Mouse (Mus musculus) small intestine, adult 2 months (tissue): ENCODE measurements around the gene Hlf. TPM values are rescaled to one million over a fixed set of nuclear protein-coding genes. Genes with fewer than 3 reads are reported as not detected.

Experiments used
- H3K27ac ChIP-seq: fragments of 200-500 bp; 2 replicates; pipeline ENCODE4 v1.5.1; 2012; ENCODE audit warnings: low read depth, low read length, control low read depth, inconsistent platforms; ENCODE audit not compliant: insufficient read depth
- H3K27me3 ChIP-seq: fragments of 200-500 bp; 2 replicates; pipeline ENCODE4 v1.6.1; 2012; ENCODE audit warnings: mild to moderate bottlenecking, moderate library complexity, low read length, inconsistent platforms; ENCODE audit not compliant: control insufficient read depth, insufficient read depth
- H3K36me3 ChIP-seq: fragments of 200-500 bp; 2 replicates; pipeline ENCODE4 v1.6.1; 2012; ENCODE audit warnings: mild to moderate bottlenecking, low read length, control low read depth, inconsistent platforms; ENCODE audit not compliant: control insufficient read depth, insufficient read depth
- H3K4me1 ChIP-seq: fragments of 200-500 bp; 2 replicates; pipeline ENCODE4 v1.6.1; 2012; ENCODE audit warnings: low read length, inconsistent platforms, mixed read lengths; ENCODE audit not compliant: control insufficient read depth, insufficient read depth, insufficient read length
- H3K4me3 ChIP-seq: fragments of 200-500 bp; 2 replicates; pipeline ENCODE4 v1.5.1; 2012; ENCODE audit warnings: low read depth, mild to moderate bottlenecking, control low read depth, inconsistent platforms, low read length, moderate library complexity
- CTCF ChIP-seq: fragments of 200-500 bp; IDR thresholded peaks from 2 replicates; pipeline ENCODE4 v1.5.1; 2012; ENCODE audit warnings: low read depth, mild to moderate bottlenecking, control low read depth, inconsistent platforms, low read length, moderate library complexity, mixed read lengths; ENCODE audit not compliant: insufficient replicate concordance, insufficient read length; ENCODE audit errors: extremely low read depth
- POLR2A ChIP-seq: fragments of 200-500 bp; IDR thresholded peaks from 2 replicates; pipeline ENCODE4 v1.6.1; 2012; ENCODE audit warnings: low read depth, mild to moderate bottlenecking, control low read depth, inconsistent platforms, low read length, moderate library complexity
- WGBS: fragments of 180-500 bp; shearing (Covaris S2); methylation state at CpG from one replicate; pipeline ENCODE4 v1.1.7; 2018; 5-methylcytosine and 5-hydroxymethylcytosine counted together
- polyA plus RNA-seq: library from polyadenylated mRNA; depleted of rRNA; stranded (reverse); fragments of >200 nt; gene quantifications from 2 replicates; pipeline ENCODE4 v1.2.3, GENCODE M21; 2012

Gene Hlf
- polyA plus RNA-seq, 1 experiment, result 1.8 TPM

DNA sequence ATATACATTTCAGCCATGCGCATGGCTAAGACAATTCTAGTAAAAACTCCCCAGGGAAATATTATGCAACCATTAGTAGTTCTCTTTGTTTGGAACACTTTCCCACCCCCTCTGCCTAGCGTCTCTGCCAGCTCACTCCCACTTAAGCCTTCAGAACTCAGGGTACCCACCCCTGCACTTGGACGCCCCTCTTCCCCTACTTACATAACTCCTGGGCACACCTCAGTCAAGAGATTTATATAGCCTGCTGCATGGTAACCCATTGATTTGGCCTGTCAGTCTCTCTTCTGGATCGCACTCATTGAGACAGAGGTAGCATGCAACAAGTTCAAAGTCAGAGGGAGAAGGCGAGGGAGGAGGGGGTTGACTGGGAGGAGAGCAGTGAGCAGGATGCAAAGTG lies 26.3 kb upstream of the Hlf start:
- Histone ChIP-seq H3K36me3 (no peaks in the 10 kb centered on the region), H3K27ac (no peak overlapping the region), H3K4me1 (no peaks in the 10 kb centered on the region; the same call in 1 of the 2 replicates), H3K4me3 (no peak overlapping the region), H3K27me3 (peaks cover 5% of the 10 kb centered on the region; the same call in 1 of the 2 replicates)
- no peak for TF ChIP-seq CTCF
- no peak for TF ChIP-seq POLR2A
- WGBS, result 79% methylated on average over 5 of the region's 5 CpGs

DNA sequence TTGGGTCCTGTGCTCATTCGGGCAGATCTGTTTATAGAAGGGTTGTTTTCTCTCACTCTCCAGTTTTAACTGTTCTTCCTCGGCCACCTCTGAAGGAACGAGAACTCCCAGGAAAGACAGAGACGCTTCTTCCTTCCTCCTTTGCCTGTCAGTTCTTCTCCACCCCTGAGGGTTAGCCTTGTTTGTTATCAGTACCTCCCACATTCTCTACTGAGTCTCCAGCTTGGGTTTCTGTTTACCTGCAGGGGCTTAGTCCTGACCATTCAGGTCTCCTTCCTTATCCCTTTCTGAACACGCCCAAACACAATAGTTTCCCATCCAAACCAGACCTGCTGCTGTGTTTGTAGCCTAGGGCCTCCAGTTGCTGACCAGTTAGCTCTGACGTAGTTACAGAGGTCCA lies 8.2 kb upstream of the Hlf start:
- H3K36me3 ChIP-seq, result no peaks in the 10 kb centered on the region

DNA sequence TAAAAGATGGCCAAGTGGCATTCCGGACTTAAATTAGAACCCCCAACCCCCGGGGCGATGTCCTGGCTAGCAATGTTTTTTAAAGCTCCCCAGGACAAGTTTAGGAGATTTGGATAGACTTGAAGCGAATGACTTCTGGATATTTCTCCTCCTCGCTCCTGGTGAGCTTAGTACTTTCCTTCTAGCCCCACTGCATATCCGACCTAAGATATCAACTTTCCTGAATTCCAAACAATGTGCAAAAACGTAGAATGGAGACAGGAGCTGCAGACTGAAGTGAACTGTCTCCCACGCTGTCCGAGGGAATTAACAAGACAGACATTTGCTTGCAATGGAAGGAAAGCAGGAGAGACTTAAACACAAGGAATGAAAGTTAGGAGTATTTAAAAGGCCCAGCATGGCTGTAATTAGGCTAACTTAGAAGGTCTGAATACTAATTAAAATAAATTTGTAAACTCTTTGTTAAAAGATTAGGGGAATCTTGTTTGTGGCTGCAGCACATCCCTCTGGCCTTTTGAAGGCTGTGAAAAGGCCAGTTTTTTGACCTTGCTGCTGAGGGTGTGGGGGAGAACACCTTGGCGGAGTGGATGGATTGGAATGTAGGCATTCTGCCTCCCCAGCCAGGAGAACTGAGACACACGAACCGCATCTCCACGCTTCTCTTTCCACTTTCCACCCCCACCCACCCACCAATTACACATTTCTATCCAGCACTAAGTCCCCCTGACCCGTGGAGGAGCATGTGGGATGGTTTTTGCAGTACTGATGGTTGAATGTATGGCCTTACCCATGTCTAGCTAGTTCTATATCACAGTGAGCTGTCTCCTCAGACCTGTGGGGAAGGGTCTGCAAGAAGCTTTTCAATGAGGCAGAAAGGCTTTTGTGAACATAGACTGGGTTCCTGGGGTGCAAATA lies 833 bp upstream of the Hlf start:
- peaks cover 20% of the 10 kb centered on the region for H3K27me3 ChIP-seq
- H3K4me3 ChIP-seq, result no peak overlapping the region
- no peaks in the 10 kb centered on the region; the same call in none of the 2 replicates for H3K4me1 ChIP-seq
- TF ChIP-seq POLR2A (no peak), CTCF (no peak)
- no peaks in the 10 kb centered on the region for H3K36me3 ChIP-seq
- no peak overlapping the region for H3K27ac ChIP-seq
- WGBS, result 40% methylated on average over 14 of the region's 14 CpGs

More for the DNA sequence above, 8.2 kb upstream of the Hlf start:
- H3K27ac ChIP-seq, result no peak overlapping the region
- H3K4me3 ChIP-seq, result no peak overlapping the region
- H3K27me3 ChIP-seq, result no peaks in the 10 kb centered on the region
- WGBS, result 26% methylated on average over 6 of the region's 6 CpGs
- TF ChIP-seq POLR2A, result no peak
- TF ChIP-seq CTCF, result no peak
- no peaks in the 10 kb centered on the region for H3K4me1 ChIP-seq

DNA sequence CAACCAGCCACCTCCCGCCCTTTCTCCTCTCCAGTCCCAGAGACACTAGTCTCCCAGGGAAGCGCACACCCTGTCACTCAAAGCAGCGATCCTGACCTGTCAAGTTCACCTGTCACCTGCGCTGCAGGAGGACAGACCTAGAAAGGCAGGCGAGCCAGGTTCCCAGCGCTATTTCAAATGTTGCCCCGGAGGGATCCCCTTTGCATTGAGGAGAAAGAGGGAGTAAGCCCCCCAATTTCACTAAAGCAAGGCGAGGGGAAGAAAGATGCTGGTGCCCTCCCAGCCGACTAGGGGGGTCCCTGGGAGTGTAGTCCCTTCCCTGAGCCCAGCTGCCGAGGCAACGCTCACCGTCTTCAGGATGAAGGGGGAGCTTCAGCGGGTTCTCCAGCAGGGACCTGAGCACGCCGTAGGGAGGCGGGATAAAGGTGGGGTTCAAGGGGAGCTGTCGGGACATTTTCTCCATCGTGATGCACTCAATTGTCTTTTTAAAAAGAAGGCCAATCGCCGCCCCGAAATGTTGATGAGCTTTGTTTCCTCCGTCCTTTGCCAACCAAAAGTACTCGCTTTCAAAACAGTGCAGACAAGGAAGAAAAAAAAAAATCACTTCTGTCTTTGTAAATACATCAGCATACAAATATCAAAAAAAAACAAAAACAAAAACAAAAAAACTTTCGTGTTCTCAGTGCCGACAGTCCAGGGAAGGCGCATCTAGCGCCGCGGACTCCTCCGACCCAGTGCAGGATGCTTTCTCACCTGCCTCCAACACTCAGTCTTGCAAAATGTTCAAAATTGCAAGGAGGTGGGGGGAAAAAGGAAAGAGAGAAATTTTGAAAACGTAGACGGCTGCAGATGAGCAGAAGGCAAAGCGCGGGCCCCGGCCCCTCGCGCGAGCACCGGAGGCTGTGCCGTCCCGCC lies 536 bp downstream of the Hlf start:
- H3K36me3 ChIP-seq, result no peaks in the 10 kb centered on the region
- peak overlapping the region; percentile 32; the same call in 1 of the 2 replicates for H3K27ac ChIP-seq
- TF ChIP-seq CTCF, result no peak
- no peak; the same call in 1 of the 2 replicates for TF ChIP-seq POLR2A
- H3K4me3 ChIP-seq, result peak overlapping the region; percentile 72
- no peaks in the 10 kb centered on the region; the same call in none of the 2 replicates for H3K4me1 ChIP-seq
- H3K27me3 ChIP-seq, result peaks cover 20% of the 10 kb centered on the region
- WGBS, result 1% methylated on average over 41 of the region's 41 CpGs

DNA sequence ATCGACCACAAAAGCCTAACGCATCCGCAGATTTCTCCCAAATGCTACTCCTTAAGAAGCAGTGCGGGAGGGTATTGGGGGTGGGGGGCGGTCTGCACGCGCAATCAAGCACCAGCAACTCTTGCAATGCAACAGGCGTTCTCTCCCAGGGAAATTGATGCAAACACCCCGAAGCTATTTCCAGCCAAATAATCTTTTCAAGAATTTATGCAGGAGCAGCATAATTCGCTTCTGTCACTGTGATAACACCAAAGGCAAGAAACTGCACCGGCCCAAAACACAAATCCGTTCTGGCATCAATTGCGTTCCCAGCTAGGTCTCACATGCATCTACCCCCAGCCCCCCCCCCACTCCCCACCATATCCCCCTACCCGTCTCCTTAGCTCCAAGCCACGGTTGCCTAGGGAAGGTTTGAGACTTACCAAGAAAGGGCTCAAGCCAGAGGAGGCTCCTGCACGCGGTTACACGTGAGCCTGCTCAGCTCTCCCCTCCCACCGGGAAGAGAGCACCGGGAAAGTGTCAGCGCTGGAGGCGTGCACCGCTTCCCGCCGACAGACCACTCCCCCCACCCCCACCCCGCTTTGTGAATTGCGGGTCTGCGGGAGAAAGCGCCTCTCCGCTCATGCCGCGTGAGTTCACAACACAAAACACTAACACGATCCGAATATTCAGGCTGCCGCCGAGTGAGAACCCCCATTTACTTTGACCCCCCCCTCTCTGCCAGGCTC lies 1.4 kb downstream of the Hlf start:
- TF ChIP-seq POLR2A, result no peak; the same call in 1 of the 2 replicates
- no peak for TF ChIP-seq CTCF
- H3K4me3 ChIP-seq, result peak overlapping the region; percentile 72
- no peak overlapping the region for H3K27ac ChIP-seq
- H3K27me3 ChIP-seq, result peaks cover 20% of the 10 kb centered on the region
- no peaks in the 10 kb centered on the region; the same call in none of the 2 replicates for H3K4me1 ChIP-seq
- WGBS, result 1% methylated on average over 34 of the region's 36 CpGs
- no peaks in the 10 kb centered on the region for H3K36me3 ChIP-seq
